Mouse (Mus musculus): ENCODE results near the gene Patz1. TPM values are rescaled to one million over a fixed set of nuclear protein-coding genes. Genes with fewer than 3 reads are reported as not detected.
A peak's percentile ranks its signal among the peaks of the same experiment; 100 is the strongest.

Gene Patz1
- 29.9 and 32.2 TPM in 2 replicates for polyA plus RNA-seq (2012; ENCODE audit: insufficient read depth, insufficient read length, missing spikeins)

DNA sequence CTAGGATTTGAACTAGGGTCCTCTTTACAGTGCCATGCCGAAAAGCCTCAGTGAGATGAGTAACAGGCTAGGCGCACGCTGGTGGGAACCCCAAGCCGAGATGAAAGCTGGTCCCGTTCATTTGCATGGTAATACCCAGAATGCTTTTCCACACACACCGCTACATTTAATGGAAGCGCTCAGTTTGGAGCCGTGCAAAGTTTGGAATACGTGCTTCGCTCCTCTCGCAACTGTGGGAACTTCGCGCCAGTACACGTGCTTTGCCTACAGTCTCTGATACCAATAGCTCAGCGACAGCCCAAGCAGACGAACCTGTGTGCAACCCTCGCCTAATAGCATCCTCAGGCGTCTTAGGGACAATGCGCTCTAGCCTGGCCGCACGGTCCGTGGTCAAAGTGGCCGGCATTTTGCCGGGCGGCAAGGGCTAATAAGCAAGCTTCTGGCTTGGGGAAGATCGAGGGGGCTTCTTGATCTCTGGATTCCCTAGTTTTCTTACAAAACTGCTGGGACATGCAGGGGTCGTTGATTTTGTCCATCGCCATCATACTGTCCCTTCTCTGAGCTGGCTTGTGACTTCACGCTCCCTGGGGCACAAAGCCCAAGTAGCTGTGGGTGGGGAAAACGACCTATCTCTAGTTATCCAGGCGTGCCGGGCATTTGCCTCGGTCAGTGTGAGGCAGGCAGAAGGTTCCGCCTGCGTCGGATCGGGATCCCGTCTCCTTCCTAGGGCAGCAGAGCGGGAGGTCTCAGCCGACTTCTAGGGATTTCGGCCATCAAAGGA is at the start of gene Patz1:
Gene Patz1, plus strand, starts transcription at position 354 of the 781 bp plus-strand sequence.
- Histone ChIP-seq H3K4me3 (ENCODE audit: insufficient read depth, low read length) (peak within 1 kb of the TSS; percentile 93), H3K27ac (ENCODE audit: insufficient read depth, low read depth, low read length) (peak within 1 kb of the TSS; percentile 92), H3K4me1 (ENCODE audit: control insufficient read depth, insufficient read depth, low read length) (peaks cover 15% of the 10 kb centered on the region)
- no peak for TF ChIP-seq CTCF (IDR thresholded peaks at IDR 0.05; ENCODE audit: low read depth, low read length)
- 0 out of 2 replicates have a peak, but pooled peaks have one; percentile 23 for TF ChIP-seq POLR2A (IDR thresholded peaks at IDR 0.05; ENCODE audit: borderline replicate concordance, low read depth, low read length)

DNA sequence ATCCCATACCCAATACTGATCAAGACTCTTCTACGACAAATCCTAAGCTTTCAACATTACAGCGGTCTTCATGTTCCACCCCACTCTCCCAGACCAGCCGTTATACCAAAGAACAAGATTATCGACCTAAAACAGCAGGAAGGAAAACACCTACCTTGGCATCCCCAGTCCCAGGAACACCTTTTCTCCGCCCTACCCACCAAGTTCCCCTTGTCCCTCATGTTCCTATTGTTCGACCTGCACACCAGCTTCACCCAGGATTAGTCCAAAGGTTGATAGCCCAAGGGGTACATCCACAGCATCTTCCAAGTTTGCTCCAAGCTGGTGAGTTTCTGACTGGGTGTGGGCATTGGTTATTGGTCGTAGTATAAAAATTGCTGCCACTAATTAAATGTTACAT is 46.3 kb upstream of the Patz1 start:
- H3K4me1 ChIP-seq (ENCODE audit: control insufficient read depth, insufficient read depth, low read length) = peaks cover 8% of the 10 kb centered on the region
- no peak overlapping the region for H3K4me3 ChIP-seq (ENCODE audit: insufficient read depth, low read length)
- no peak overlapping the region for H3K27ac ChIP-seq (ENCODE audit: insufficient read depth, low read depth, low read length)
- TF ChIP-seq CTCF (IDR thresholded peaks at IDR 0.05; ENCODE audit: low read depth, low read length) (no peak), POLR2A (IDR thresholded peaks at IDR 0.05; ENCODE audit: borderline replicate concordance, low read depth, low read length) (no peak)

DNA sequence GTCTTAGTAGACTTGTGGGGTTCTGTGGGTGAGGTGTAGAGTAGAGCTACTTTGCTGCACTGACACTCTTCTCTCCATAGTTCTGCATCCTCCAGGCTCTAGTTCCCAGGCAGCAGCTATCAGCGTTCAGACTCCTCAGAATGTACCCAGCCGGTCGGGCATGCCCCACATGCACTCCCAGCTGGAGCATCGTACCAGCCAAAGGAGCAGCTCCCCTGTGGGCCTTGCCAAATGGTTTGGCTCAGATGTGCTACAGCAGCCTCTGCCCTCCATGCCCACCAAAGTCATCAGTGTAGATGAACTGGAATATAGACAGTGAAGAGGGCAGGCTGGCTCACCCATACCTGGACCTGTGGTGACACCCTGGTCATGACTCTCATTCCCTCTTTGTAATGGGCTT is 44.9 kb upstream of the Patz1 start:
- no peak overlapping the region for H3K27ac ChIP-seq (ENCODE audit: insufficient read depth, low read depth, low read length)
- TF ChIP-seq CTCF (IDR thresholded peaks at IDR 0.05; ENCODE audit: low read depth, low read length) (no peak), POLR2A (IDR thresholded peaks at IDR 0.05; ENCODE audit: borderline replicate concordance, low read depth, low read length) (no peak)
- peaks cover 21% of the 10 kb centered on the region for H3K4me1 ChIP-seq (ENCODE audit: control insufficient read depth, insufficient read depth, low read length)
- H3K4me3 ChIP-seq (ENCODE audit: insufficient read depth, low read length) = no peak overlapping the region

DNA sequence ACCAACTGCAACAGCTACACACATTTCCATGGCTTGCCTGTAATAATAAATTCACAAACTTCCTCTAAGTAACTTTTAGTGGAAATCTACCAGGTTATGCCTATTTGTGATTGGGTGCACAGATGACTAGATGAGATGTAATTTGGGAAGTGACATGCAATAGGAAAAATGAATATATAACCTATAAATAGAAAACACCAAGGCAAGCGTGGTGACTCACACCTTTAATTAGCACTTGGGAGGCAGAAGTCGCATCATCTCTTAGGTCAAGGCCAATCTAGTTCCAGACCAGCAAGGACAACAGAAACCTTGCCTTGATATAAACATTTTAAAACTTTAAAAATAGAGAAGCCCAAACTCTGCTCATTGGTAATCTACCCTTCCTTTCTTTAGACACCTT is 41.3 kb upstream of the Patz1 start:
- H3K4me1 ChIP-seq (ENCODE audit: control insufficient read depth, insufficient read depth, low read length) = peaks cover 21% of the 10 kb centered on the region
- peak overlapping the region; percentile 91 for H3K27ac ChIP-seq (ENCODE audit: insufficient read depth, low read depth, low read length)
- H3K4me3 ChIP-seq (ENCODE audit: insufficient read depth, low read length) = no peak overlapping the region
- TF ChIP-seq POLR2A (IDR thresholded peaks at IDR 0.05; ENCODE audit: borderline replicate concordance, low read depth, low read length) (no peak), CTCF (IDR thresholded peaks at IDR 0.05; ENCODE audit: low read depth, low read length) (no peak)

DNA sequence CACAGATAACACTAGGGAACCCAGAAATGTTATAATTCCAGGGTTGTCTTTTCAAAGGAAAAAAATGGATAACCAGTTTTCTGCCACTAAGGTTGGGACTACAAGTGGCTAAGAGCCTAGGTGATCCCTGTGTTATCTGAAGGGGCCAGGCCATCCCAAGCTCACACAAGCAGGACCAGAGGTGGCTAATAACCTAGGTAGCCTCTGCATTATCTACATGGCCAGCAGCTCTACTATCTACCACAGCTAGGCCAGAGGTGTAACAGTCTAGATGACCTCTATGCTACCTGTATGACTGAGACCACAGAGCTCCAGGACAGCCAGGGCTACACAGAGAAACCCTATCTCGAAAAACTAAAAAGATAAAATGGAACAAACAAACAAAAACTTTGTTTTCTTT is 29.1 kb upstream of the Patz1 start:
- no peak overlapping the region for H3K27ac ChIP-seq (ENCODE audit: insufficient read depth, low read depth, low read length)
- TF ChIP-seq CTCF (IDR thresholded peaks at IDR 0.05; ENCODE audit: low read depth, low read length) (no peak), POLR2A (IDR thresholded peaks at IDR 0.05; ENCODE audit: borderline replicate concordance, low read depth, low read length) (no peak)
- no peak overlapping the region for H3K4me3 ChIP-seq (ENCODE audit: insufficient read depth, low read length)
- H3K4me1 ChIP-seq (ENCODE audit: control insufficient read depth, insufficient read depth, low read length) = peaks cover 4% of the 10 kb centered on the region

DNA sequence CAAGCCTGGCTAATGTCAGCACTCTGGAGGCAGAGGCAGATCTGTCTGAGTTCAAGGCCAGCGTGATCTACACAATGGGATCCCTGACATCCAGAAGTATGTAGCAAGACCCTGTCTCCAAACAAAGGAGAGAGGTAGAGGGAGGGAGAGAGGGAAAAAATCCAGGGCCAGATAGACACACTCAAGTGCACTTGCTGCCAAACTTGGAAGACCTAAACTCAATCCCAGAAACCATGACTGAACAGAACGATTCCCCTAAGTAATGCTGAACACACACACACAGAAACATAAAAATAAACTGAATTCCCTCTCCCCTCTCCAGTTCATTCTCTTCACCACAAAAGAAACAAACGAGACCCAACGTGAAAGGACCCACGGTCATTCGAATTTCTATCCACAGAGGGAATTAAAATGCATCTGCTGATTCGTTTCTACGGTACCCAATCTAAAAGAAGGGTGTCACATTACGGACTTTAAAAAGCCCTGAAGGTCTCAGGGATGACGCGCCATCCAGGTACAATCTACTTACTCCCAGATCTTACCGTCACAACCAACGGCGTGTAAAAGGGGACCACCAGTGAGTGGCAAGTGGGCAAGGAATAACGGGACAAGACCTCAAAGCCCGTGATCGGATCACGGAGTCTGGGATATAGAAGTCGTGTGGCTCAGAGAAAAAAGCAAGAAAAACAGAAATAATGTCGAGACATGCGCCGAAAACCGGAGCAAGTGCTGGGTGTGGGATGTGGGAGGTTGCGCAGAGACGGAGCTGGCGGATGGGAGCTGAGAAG is 23.2 kb upstream of the Patz1 start:
- TF ChIP-seq CTCF (IDR thresholded peaks at IDR 0.05; ENCODE audit: low read depth, low read length) = no peak
- no peak for TF ChIP-seq POLR2A (IDR thresholded peaks at IDR 0.05; ENCODE audit: borderline replicate concordance, low read depth, low read length)
- Histone ChIP-seq H3K4me1 (ENCODE audit: control insufficient read depth, insufficient read depth, low read length) (peaks cover 11% of the 10 kb centered on the region), H3K27ac (ENCODE audit: insufficient read depth, low read depth, low read length) (peak overlapping the region; percentile 66), H3K4me3 (ENCODE audit: insufficient read depth, low read length) (peak overlapping the region; percentile 99)

DNA sequence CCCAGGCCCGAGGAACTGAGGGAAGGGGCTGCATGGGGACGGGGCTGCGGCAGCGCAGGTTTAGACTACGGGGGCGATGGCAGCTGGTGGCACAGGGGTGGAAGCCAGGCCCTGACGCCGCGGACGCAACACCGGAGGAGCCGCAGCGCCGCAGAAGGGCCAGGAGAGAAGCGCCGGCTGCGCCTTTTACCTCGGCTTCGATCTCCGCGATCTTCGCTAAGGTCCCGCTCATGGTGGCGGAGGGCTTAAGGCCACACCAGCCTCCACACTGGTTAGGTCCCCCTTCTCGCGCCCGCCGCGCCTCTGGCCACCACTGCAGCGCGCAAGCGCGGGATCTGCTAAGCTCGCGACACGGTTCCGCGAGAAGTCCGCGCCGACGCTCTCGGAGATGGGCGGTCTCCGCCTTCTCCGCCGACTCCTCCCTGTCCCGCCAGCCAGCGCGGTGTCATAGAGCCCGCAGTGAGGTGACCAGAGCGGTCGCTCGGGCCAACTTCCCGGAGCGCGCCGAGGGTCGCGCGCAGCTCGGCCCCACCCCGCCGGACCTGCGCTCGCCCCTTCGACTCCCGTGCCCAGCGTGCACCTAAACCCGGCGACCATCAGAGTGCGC is 22.5 kb upstream of the Patz1 start, which contains the start of gene Drg1:
Gene Drg1, minus strand, starts transcription at position 337 of the 607 bp plus-strand sequence.
- no peak for TF ChIP-seq CTCF (IDR thresholded peaks at IDR 0.05; ENCODE audit: low read depth, low read length)
- TF ChIP-seq POLR2A (IDR thresholded peaks at IDR 0.05; ENCODE audit: borderline replicate concordance, low read depth, low read length) = 0 out of 2 replicates have a peak, but pooled peaks have one; percentile 8
- H3K27ac ChIP-seq (ENCODE audit: insufficient read depth, low read depth, low read length) = peak within 1 kb of the TSS; percentile 66
- peak within 1 kb of the TSS; percentile 99 for H3K4me3 ChIP-seq (ENCODE audit: insufficient read depth, low read length)
- H3K4me1 ChIP-seq (ENCODE audit: control insufficient read depth, insufficient read depth, low read length) = peaks cover 11% of the 10 kb centered on the region

DNA sequence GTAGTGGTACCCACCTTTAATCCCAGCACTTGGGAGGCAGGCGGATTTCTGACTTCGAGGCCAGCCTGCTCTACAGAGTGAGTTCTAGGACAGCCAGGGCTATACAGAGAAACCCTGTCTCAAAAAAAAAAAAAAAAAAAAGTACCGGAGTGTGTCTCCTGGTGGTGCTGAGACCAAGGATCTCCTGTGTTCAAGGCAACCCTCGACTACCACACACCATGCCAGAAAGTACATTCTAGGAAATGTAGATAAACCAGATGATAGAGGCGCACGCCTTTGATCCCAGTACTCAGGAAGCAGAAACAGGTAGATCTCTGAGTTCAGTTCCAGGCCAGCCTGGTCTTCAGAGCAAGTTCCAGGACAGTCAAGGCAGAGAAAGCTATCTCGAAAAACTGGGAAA is 21.5 kb upstream of the Patz1 start:
- Histone ChIP-seq H3K4me1 (ENCODE audit: control insufficient read depth, insufficient read depth, low read length) (peaks cover 11% of the 10 kb centered on the region), H3K4me3 (ENCODE audit: insufficient read depth, low read length) (peak overlapping the region; percentile 99), H3K27ac (ENCODE audit: insufficient read depth, low read depth, low read length) (no peak overlapping the region)
- TF ChIP-seq CTCF (IDR thresholded peaks at IDR 0.05; ENCODE audit: low read depth, low read length) (no peak), POLR2A (IDR thresholded peaks at IDR 0.05; ENCODE audit: borderline replicate concordance, low read depth, low read length) (no peak)

DNA sequence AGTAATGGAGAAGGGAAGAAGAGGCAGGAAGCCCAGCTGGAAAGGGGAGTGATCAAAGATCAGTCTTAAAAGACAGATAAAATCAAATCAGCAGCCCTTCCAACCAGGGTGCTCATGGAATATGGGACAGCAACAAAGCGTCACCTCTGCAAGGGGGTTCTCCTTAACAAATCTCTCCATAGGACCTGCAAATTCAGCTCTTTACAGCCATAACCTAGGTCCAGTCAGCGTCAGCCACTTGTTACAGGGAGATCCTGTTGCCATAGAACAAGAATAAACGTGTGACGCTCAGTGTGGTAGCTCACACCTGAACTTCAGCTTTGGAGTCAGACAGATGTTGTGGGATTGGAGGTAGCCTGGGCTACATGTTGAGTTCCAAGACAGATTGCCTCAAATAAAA is 19.4 kb upstream of the Patz1 start:
- Histone ChIP-seq H3K4me3 (ENCODE audit: insufficient read depth, low read length) (no peak overlapping the region), H3K27ac (ENCODE audit: insufficient read depth, low read depth, low read length) (no peak overlapping the region)
- TF ChIP-seq CTCF (IDR thresholded peaks at IDR 0.05; ENCODE audit: low read depth, low read length) = no peak
- TF ChIP-seq POLR2A (IDR thresholded peaks at IDR 0.05; ENCODE audit: borderline replicate concordance, low read depth, low read length) = no peak

More for the DNA sequence above, 19.4 kb upstream of the Patz1 start:
- H3K4me1 ChIP-seq (ENCODE audit: control insufficient read depth, insufficient read depth, low read length) = peaks cover 9% of the 10 kb centered on the region
